Mouse (Mus musculus): ENCODE measurements around the gene Prss44. TPM values are rescaled to one million over a fixed set of nuclear protein-coding genes. Genes with fewer than 3 reads are reported as not detected.
A peak's percentile ranks its signal among the peaks of the same experiment; 100 is the strongest.

Prss44 gene
- not detected in 2 replicates for polyA plus RNA-seq (2015; fragmentation: Nextera tagmentation; extraction: Ambion mirVana)

DNA sequence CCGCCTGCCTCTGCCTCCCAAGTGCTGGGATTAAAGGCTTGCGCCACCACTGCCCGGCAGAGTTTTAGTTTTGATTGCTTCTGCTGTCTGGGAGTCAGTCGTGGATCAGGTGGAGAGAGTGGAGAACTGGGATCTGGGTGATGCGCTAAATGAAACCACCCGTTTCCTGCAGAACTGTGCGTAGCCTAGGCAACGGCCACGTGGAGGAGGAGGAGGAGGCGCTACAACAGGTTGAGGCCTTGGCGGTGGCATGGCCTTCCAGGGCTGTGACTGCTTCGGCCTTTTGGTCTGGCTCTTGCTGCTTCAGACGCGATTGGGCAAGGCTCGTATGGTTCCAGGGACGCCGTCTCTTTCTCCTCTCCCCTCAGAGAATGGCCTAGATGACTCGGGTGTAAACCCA lies at the start of gene Prss44:
TSS of gene Prss44 (plus strand) at position 206 of the 400 bp plus-strand sequence.
- no peak for TF ChIP-seq CTCF (IDR thresholded peaks at IDR 0.05)
- no peak for TF ChIP-seq EP300 (IDR thresholded peaks at IDR 0.05)

GRCm38 (mm10) chr9:110772336-110772735 lies 41.5 kb upstream of the Prss44 start:
- no peak overlapping the region for H3K4me2 ChIP-seq (replicated peaks; ENCODE audit: low read depth, low read length)
- TF ChIP-seq EP300 (IDR thresholded peaks at IDR 0.05) (no peak), CTCF (IDR thresholded peaks at IDR 0.05) (no peak)
- no peaks in the 10 kb centered on the region for H3K36me3 ChIP-seq (ENCODE audit: insufficient read depth, low read length)
- no peak overlapping the region for H3K9ac ChIP-seq (replicated peaks; ENCODE audit: low read depth)
- 89% methylated on average over 10 of the region's 10 CpGs for WGBS
- no peaks in the 10 kb centered on the region for H3K4me1 ChIP-seq (ENCODE audit: insufficient read depth, low read depth, low read length)
- H3K9me3 ChIP-seq (ENCODE audit: low read length) = no peaks in the 10 kb centered on the region
- no peak for ATAC-seq
- no peak overlapping the region for H3K27ac ChIP-seq (ENCODE audit: low read length)
- no peak for DNase-seq (ENCODE audit: low spot score)
- no peaks in the 10 kb centered on the region for H3K27me3 ChIP-seq (replicated peaks; ENCODE audit: insufficient read depth, low read length)
- no peak overlapping the region for H3K4me3 ChIP-seq (ENCODE audit: low read depth, low read length)

More for the DNA sequence above, at the start of gene Prss44:
- DNase-seq (ENCODE audit: low spot score) (no peak), ATAC-seq (no peak)
- Histone ChIP-seq H3K4me3 (ENCODE audit: low read depth, low read length) (no peak within 1 kb of the TSS), H3K4me2 (replicated peaks; ENCODE audit: low read depth, low read length) (no peak within 1 kb of the TSS), H3K4me1 (ENCODE audit: insufficient read depth, low read depth, low read length) (no peaks in the 10 kb centered on the region), H3K27me3 (replicated peaks; ENCODE audit: insufficient read depth, low read length) (no peaks in the 10 kb centered on the region), H3K27ac (ENCODE audit: low read length) (no peak within 1 kb of the TSS), H3K9me3 (ENCODE audit: low read length) (no peaks in the 10 kb centered on the region), H3K36me3 (ENCODE audit: insufficient read depth, low read length) (no peaks in the 10 kb centered on the region), H3K9ac (replicated peaks; ENCODE audit: low read depth) (no peak within 1 kb of the TSS)
- WGBS = 56% methylated on average over 18 of the region's 18 CpGs

DNA sequence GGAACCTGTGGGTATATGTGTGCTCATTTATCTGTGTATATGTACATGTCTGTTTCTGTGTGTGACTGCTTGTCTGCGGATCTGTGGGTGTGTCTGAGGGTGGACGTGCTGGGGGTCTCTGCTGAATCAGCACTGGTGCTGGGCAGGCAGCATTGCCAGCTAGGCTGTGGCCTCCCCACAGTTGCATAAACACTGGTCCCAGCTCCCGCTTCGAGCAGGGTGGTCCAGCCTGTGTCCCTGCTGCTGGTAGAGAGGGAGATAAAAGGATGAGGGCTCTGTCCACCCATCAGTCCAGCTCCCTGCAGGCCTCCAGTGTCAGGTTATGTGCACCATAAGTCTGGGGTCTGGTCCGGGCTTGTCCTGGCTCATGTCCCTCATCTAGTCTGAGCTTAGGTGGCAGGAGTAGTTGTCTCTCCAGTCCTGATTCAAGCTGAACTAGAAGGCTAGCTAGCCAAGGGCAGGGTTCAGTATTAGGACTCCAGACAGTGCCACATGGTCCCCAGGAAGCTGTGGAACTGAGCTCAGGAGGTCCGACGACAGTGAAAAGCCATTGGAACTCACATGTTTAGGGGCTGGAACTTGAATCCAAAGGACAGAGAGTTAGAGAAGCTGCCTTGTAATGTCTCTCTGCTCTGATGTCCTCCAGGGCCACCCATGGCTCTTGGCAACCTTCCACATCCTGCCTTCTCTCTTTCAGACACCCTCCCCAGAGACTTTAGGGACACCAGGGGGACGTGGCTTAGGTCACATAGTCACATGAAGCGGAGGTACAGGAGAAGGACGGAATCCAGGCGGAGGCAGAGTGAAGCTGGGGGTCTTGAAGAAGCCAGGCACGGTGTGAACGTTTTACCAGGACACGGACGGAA lies 39.2 kb upstream of the Prss44 start:
- Histone ChIP-seq H3K36me3 (ENCODE audit: insufficient read depth, low read length) (no peaks in the 10 kb centered on the region), H3K4me1 (ENCODE audit: insufficient read depth, low read depth, low read length) (no peaks in the 10 kb centered on the region), H3K27me3 (replicated peaks; ENCODE audit: insufficient read depth, low read length) (no peaks in the 10 kb centered on the region), H3K9ac (replicated peaks; ENCODE audit: low read depth) (no peak overlapping the region), H3K9me3 (ENCODE audit: low read length) (no peaks in the 10 kb centered on the region), H3K4me2 (replicated peaks; ENCODE audit: low read depth, low read length) (0 out of 2 replicates have a peak overlapping the region, but pooled peaks have one; percentile 14), H3K4me3 (ENCODE audit: low read depth, low read length) (no peak overlapping the region), H3K27ac (ENCODE audit: low read length) (no peak overlapping the region)
- peak; percentile 44; the same call in 1 of the 2 replicates for ATAC-seq
- TF ChIP-seq EP300 (IDR thresholded peaks at IDR 0.05) (no peak), CTCF (IDR thresholded peaks at IDR 0.05) (no peak)
- WGBS = 54% methylated on average over 15 of the region's 15 CpGs
- peak; percentile 31 for DNase-seq (ENCODE audit: low spot score)

DNA sequence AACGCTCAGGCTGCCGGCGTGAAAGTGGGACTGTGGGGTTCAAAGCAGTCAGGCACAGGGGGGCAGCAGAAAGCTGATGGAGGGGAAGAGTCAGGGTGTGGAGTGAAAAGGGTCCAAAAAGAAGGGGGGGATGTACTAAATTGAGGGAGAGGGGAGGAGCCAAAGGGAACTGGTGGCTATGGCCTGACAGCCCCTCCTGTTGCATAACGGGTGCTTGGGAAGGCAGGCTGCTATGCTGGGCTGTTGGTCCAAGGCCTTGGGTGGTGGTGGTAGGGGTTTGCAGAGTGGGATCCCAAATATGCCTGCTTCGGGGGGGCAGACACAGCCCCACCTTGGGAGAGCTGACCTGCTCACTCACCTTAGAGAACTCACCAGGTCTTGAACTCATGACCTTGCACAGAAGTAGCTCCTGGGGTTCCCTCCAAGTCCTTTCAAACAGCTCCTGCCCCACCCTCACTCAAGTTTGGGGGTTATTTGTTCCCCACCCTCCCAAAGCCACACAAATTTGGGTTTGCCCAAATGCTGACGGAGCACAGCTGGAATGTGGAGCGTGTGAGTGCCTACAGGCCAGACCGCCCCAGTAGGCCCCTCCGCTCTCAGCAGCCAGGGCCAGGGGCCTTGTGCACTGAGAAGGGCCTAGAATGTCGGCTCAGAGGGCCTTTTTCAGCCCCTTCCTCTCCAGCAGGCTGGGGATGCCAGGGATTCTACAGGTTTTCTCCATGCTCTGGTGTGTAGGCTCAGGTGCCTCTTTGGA lies 38.3 kb upstream of the Prss44 start:
- Histone ChIP-seq H3K27me3 (replicated peaks; ENCODE audit: insufficient read depth, low read length) (no peaks in the 10 kb centered on the region; the same call in 1 of the 2 replicates), H3K36me3 (ENCODE audit: insufficient read depth, low read length) (no peaks in the 10 kb centered on the region), H3K4me1 (ENCODE audit: insufficient read depth, low read depth, low read length) (no peaks in the 10 kb centered on the region), H3K27ac (ENCODE audit: low read length) (no peak overlapping the region), H3K9me3 (ENCODE audit: low read length) (no peaks in the 10 kb centered on the region), H3K4me3 (ENCODE audit: low read depth, low read length) (no peak overlapping the region), H3K9ac (replicated peaks; ENCODE audit: low read depth) (no peak overlapping the region), H3K4me2 (replicated peaks; ENCODE audit: low read depth, low read length) (0 out of 2 replicates have a peak overlapping the region, but pooled peaks have one; percentile 14)
- no peak; the same call in 1 of the 2 replicates for TF ChIP-seq CTCF (IDR thresholded peaks at IDR 0.05)
- 61% methylated on average over 10 of the region's 10 CpGs for WGBS
- peak; percentile 53 for DNase-seq (ENCODE audit: low spot score)
- peak; percentile 58 for ATAC-seq

DNA sequence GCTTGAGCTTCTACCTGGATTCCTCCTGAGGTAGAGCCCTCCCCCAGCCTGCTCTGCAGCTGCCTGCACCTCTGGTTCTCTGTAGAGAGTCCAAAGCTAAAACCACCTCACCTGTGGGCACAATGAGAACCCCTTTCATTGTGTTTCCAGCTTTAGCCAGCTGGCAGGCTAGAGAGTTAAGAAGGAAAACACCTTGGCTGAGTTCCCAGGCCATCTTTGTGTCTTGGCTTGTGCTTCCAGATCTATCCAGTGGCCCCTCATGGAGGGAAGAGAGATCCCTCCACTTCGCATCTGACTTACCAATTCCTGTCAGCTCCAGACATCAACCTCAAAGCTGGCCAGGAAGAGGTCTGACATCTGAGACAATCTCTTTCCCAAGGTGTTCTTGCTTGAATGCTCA lies 35.7 kb upstream of the Prss44 start:
- no peak overlapping the region for H3K27ac ChIP-seq (ENCODE audit: low read length)
- no peak overlapping the region for H3K4me3 ChIP-seq (ENCODE audit: low read depth, low read length)
- H3K36me3 ChIP-seq (ENCODE audit: insufficient read depth, low read length) = no peaks in the 10 kb centered on the region
- no peaks in the 10 kb centered on the region; the same call in 1 of the 2 replicates for H3K4me1 ChIP-seq (ENCODE audit: insufficient read depth, low read depth, low read length)
- no peak overlapping the region for H3K9ac ChIP-seq (replicated peaks; ENCODE audit: low read depth)
- WGBS = 71% methylated on average over 1 of the region's 1 CpGs
- TF ChIP-seq EP300 (IDR thresholded peaks at IDR 0.05) (no peak), CTCF (IDR thresholded peaks at IDR 0.05) (no peak)
- no peak overlapping the region for H3K4me2 ChIP-seq (replicated peaks; ENCODE audit: low read depth, low read length)
- DNase-seq (ENCODE audit: low spot score) = peak; percentile 16
- no peaks in the 10 kb centered on the region; the same call in 1 of the 2 replicates for H3K27me3 ChIP-seq (replicated peaks; ENCODE audit: insufficient read depth, low read length)
- H3K9me3 ChIP-seq (ENCODE audit: low read length) = no peaks in the 10 kb centered on the region
- ATAC-seq = no peak

DNA sequence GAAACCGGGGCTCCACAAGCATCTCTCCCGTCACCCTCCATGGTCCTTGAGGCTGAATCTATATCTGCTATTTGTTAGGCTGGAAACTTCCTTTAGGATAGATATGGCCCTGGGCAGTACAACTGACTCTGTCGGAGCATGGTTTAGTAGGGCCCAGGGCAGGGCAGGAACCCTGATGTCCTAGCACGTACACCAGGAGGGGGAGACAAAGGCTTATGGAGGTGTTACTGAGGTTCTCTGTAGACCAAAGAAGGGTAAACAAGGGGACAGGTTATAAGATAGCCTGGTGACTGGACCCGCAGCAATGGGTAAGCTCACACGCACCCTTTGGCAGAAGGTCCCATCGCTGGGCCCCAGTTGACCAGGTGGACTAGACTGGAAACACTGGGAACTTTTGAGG lies 35.2 kb upstream of the Prss44 start:
- no peak overlapping the region for H3K27ac ChIP-seq (ENCODE audit: low read length)
- ATAC-seq = no peak
- no peak overlapping the region for H3K9ac ChIP-seq (replicated peaks; ENCODE audit: low read depth)
- no peak overlapping the region for H3K4me2 ChIP-seq (replicated peaks; ENCODE audit: low read depth, low read length)
- DNase-seq (ENCODE audit: low spot score) = no peak
- TF ChIP-seq CTCF (IDR thresholded peaks at IDR 0.05) = no peak; the same call in 1 of the 2 replicates
- TF ChIP-seq EP300 (IDR thresholded peaks at IDR 0.05) = no peak
- 80% methylated on average over 7 of the region's 7 CpGs for WGBS
- H3K9me3 ChIP-seq (ENCODE audit: low read length) = no peaks in the 10 kb centered on the region
- H3K27me3 ChIP-seq (replicated peaks; ENCODE audit: insufficient read depth, low read length) = no peaks in the 10 kb centered on the region; the same call in 1 of the 2 replicates
- H3K4me3 ChIP-seq (ENCODE audit: low read depth, low read length) = no peak overlapping the region
- H3K36me3 ChIP-seq (ENCODE audit: insufficient read depth, low read length) = no peaks in the 10 kb centered on the region
- H3K4me1 ChIP-seq (ENCODE audit: insufficient read depth, low read depth, low read length) = no peaks in the 10 kb centered on the region; the same call in 1 of the 2 replicates

Measured in lung, postnatal 0 days (tissue).